Mouse (Mus musculus) liver, embryonic 11.5 days (tissue): ENCODE results near the gene Hmcn2. TPM values are rescaled to one million over a fixed set of nuclear protein-coding genes. Genes with fewer than 3 reads are reported as not detected.

Experiments used
- ATAC-seq: fragments of 200-750 bp; cut with Nextera tagmentation; replicated peaks from 2 replicates; pipeline ENCODE4 v1.8.0; 2017; ENCODE audit warnings: moderate number of reproducible peaks, mild to moderate bottlenecking, moderate TSS enrichment, moderate library complexity; ENCODE audit not compliant: low FRiP score
- DNase-seq: peaks from one replicate; pipeline ENCODE4 v3.0.0-alpha.2; 2017; ENCODE audit warnings: low spot score
- H3K27ac ChIP-seq: fragments of 300-500 bp; sonication (generic); 2 replicates; pipeline ENCODE4 v1.5.1; 2014; ENCODE audit warnings: mild to moderate bottlenecking, low read depth, low read length, control low read depth
- H3K27me3 ChIP-seq: fragments of 300-500 bp; sonication (generic); replicated peaks from 2 replicates; pipeline ENCODE4 v1.6.1; 2014; ENCODE audit warnings: low read length, mixed read lengths; ENCODE audit not compliant: control insufficient read depth, insufficient read depth
- H3K36me3 ChIP-seq: fragments of 300-500 bp; sonication (generic); 2 replicates; pipeline ENCODE4 v1.6.1; 2014; ENCODE audit warnings: mild to moderate bottlenecking, low read length, moderate library complexity, mixed read lengths; ENCODE audit not compliant: control insufficient read depth, insufficient read depth
- H3K4me1 ChIP-seq: fragments of 300-500 bp; sonication (generic); replicated peaks from 2 replicates; pipeline ENCODE4 v1.6.1; 2014; ENCODE audit warnings: low read length, mixed read lengths; ENCODE audit not compliant: control insufficient read depth, insufficient read depth
- H3K4me2 ChIP-seq: fragments of 300-500 bp; sonication (generic); 2 replicates; pipeline ENCODE4 v1.6.1; 2014; ENCODE audit warnings: mild to moderate bottlenecking, control low read depth, moderate library complexity
- H3K4me3 ChIP-seq: fragments of 300-500 bp; sonication (generic); 2 replicates; pipeline ENCODE4 v1.5.1; 2014; ENCODE audit warnings: low read depth, low read length, control low read depth
- H3K9ac ChIP-seq: fragments of 300-500 bp; sonication (generic); 2 replicates; pipeline ENCODE4 v1.6.1; 2014; ENCODE audit warnings: low read depth, low read length, control low read depth
- H3K9me3 ChIP-seq: fragments of 300-500 bp; sonication (generic); 2 replicates; pipeline ENCODE4 v1.6.1; 2016; ENCODE audit warnings: low read length, inconsistent platforms, mixed read lengths; ENCODE audit not compliant: control insufficient read depth
- WGBS: fragments of 180-500 bp; shearing (Covaris S2); extraction: QIAGEN DNeasy Blood & Tissue Kit; methylation state at CpG from one replicate; pipeline ENCODE4 v1.1.7; 2014; 5-methylcytosine and 5-hydroxymethylcytosine counted together
- polyA plus RNA-seq: library from polyadenylated mRNA; unstranded; fragments of >200 nt; fragmentation: Nextera tagmentation; extraction: Ambion mirVana; gene quantifications from 2 replicates; pipeline ENCODE4 v1.2.1, GENCODE M21; 2014

Hmcn2 gene
- polyA plus RNA-seq, 1 experiment from 2014 or later, result 0.10 TPM

- DNase-seq (no peak), ATAC-seq (no peak)
- Histone ChIP-seq H3K27ac (no peak overlapping the region), H3K36me3 (no peaks in the 10 kb centered on the region), H3K4me2 (no peak overlapping the region), H3K27me3 (no peaks in the 10 kb centered on the region), H3K9ac (no peak overlapping the region), H3K4me1 (no peaks in the 10 kb centered on the region), H3K4me3 (no peak overlapping the region), H3K9me3 (no peaks in the 10 kb centered on the region)
- 64% methylated on average over 5 of the region's 5 CpGs for WGBS
Observed at GRCm38 (mm10) chr2:31356771-31357170, 42.6 kb downstream of the Hmcn2 start.

DNA sequence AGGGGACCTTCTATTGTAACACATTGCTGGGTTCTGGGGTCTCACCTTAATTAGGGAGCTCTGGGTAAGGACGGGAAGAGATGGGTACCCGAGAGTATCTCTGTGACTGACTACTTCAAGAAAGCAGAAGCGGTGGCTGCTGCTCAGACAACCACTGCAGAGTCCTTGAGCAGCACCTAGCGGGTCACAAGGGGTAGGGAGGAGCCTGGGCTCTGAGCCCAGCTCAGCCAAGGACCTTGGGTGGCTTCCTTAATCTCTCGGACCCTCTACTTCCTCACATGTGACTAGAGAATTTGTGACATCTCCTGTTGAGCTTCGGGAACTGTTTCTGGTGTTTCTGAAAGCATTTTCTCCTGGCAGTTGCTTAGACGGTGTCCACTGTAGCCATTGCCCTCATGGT, 45.1 kb downstream of the Hmcn2 start:
- Histone ChIP-seq H3K4me2 (no peak overlapping the region), H3K9ac (no peak overlapping the region), H3K27me3 (no peaks in the 10 kb centered on the region), H3K9me3 (no peaks in the 10 kb centered on the region), H3K4me3 (no peak overlapping the region), H3K36me3 (no peaks in the 10 kb centered on the region), H3K4me1 (no peaks in the 10 kb centered on the region), H3K27ac (no peak overlapping the region)
- whole genome bisulfite sequencing, result 59% methylated on average over 7 of the region's 7 CpGs
- DNase-seq (no peak), ATAC-seq (no peak)

DNA sequence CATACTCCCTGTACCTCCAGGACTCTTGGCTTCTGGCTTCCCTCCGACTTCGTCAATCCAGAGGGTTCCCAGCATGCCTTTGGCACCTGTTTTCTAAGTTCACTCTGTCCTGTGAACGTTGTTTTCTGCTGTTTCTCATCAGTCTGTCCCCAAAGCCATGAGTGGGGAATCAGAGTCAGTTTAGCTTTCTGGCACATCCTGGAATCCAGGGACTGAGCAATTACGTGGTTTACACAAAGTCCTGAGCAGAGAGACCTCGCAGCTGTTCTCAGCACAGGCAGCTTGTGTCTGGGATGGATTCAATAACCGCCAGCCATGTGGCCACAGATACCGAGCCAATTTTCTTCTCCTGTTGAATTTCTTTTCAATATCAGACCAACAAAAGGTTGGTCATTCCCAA, 53.0 kb downstream of the Hmcn2 start:
- no peaks in the 10 kb centered on the region for H3K4me1 ChIP-seq

GRCm38 (mm10) chr2:31371396-31371795, 57.2 kb downstream of the Hmcn2 start:
- DNase-seq (no peak), ATAC-seq (no peak)
- WGBS, result 81% methylated on average over 9 of the region's 9 CpGs
- H3K36me3 ChIP-seq, result no peaks in the 10 kb centered on the region
- no peak overlapping the region for H3K4me3 ChIP-seq
- no peak overlapping the region for H3K4me2 ChIP-seq
- 0 out of 2 replicates have a peak, but pooled peaks cover 4% of the 10 kb centered on the region for H3K9me3 ChIP-seq
- no peaks in the 10 kb centered on the region; the same call in 1 of the 2 replicates for H3K27me3 ChIP-seq
- H3K27ac ChIP-seq, result no peak overlapping the region
- H3K4me1 ChIP-seq, result no peaks in the 10 kb centered on the region
- no peak overlapping the region for H3K9ac ChIP-seq

More for the DNA sequence above, 53.0 kb downstream of the Hmcn2 start:
- no peak overlapping the region for H3K4me3 ChIP-seq
- no peak overlapping the region for H3K27ac ChIP-seq
- 0 out of 2 replicates have a peak, but pooled peaks cover 4% of the 10 kb centered on the region for H3K9me3 ChIP-seq
- H3K9ac ChIP-seq, result no peak overlapping the region
- no peaks in the 10 kb centered on the region for H3K36me3 ChIP-seq
- ATAC-seq (no peak), DNase-seq (no peak)
- no peak overlapping the region for H3K4me2 ChIP-seq
- no peaks in the 10 kb centered on the region; the same call in 1 of the 2 replicates for H3K27me3 ChIP-seq
- 71% methylated on average over 7 of the region's 7 CpGs for WGBS

DNA sequence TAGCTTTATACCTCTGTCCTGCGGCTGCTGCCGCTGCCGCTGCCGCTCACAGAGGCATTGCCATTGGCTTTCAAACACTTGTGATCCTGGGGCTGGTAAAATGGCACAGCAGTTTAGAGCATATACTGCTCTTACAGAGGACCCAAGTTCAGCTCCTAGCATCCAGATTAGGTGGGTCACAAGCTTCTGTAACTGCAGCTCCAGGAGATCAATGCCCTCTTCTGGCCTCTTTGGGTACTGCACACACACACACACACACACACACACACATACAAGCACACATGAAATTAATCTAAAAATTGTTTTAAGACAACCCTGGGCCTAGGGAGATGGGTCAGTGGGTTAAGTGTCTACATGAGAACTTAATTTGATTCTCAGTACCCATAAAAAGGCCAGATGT, 58.0 kb downstream of the Hmcn2 start:
- H3K4me1 ChIP-seq, result no peaks in the 10 kb centered on the region
- no peaks in the 10 kb centered on the region; the same call in 1 of the 2 replicates for H3K27me3 ChIP-seq
- H3K36me3 ChIP-seq, result no peaks in the 10 kb centered on the region
- no peak overlapping the region for H3K4me2 ChIP-seq
- no peak overlapping the region for H3K9ac ChIP-seq
- 92% methylated on average over 4 of the region's 4 CpGs for WGBS
- ATAC-seq (no peak), DNase-seq (no peak)
- 0 out of 2 replicates have a peak, but pooled peaks cover 4% of the 10 kb centered on the region for H3K9me3 ChIP-seq
- H3K4me3 ChIP-seq, result no peak overlapping the region
- H3K27ac ChIP-seq, result no peak overlapping the region

DNA sequence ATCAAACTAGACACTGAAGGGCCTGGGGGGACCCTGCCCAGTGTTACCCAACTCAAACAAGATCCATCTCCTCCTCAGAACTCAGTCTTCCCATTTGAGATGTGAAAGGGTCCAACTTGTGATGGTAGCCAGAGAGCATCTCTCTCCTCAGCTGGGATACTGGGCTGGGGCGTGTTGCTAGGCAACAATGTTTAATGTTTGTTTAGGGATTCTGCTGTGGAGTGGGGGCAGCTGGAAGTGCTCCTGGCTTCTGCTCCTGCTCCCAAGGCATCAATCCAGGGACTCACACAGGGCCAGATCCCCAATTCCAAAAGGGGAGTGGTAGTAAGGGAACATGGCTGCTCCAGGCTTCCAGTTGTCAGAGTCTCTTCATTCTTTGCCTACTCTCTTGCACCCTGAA, 60.2 kb downstream of the Hmcn2 start:
- no peaks in the 10 kb centered on the region for H3K36me3 ChIP-seq
- no peak for ATAC-seq
- no peak overlapping the region for H3K4me2 ChIP-seq
- DNase-seq, result no peak
- 0 out of 2 replicates have a peak, but pooled peaks cover 4% of the 10 kb centered on the region for H3K9me3 ChIP-seq
- no peaks in the 10 kb centered on the region for H3K27me3 ChIP-seq
- WGBS, result 52% methylated on average over 1 of the region's 1 CpGs
- H3K27ac ChIP-seq, result no peak overlapping the region
- H3K9ac ChIP-seq, result no peak overlapping the region
- H3K4me1 ChIP-seq, result no peaks in the 10 kb centered on the region
- no peak overlapping the region for H3K4me3 ChIP-seq

GRCm38 (mm10) chr2:31376057-31376456, 61.8 kb downstream of the Hmcn2 start:
- Histone ChIP-seq H3K27me3 (no peaks in the 10 kb centered on the region), H3K4me2 (no peak overlapping the region), H3K9ac (no peak overlapping the region), H3K36me3 (no peaks in the 10 kb centered on the region), H3K27ac (no peak overlapping the region), H3K4me1 (no peaks in the 10 kb centered on the region), H3K9me3 (0 out of 2 replicates have a peak, but pooled peaks cover 4% of the 10 kb centered on the region), H3K4me3 (no peak overlapping the region)
- DNase-seq (no peak), ATAC-seq (no peak)
- 54% methylated on average over 3 of the region's 3 CpGs for WGBS

DNA sequence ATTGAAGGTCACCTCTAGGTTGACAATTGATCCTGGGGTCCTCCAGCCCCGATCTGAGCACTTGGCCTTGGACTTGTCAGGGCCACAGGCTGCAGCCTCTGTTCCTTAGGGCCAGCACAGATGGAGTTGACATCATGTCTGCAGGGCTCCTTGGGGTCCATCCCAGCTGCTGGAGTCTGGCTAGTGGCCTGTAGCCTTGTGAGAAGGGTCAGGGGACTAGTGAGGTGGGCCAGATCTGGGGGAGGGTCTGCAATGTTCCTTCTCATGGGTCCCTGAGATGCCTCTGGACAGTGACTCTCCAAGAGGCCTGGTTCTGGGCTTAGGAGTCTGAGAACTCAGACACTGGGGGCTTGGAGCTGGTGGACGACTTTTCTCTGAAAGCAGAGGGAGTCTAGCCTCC, 63.3 kb downstream of the Hmcn2 start:
- DNase-seq (no peak), ATAC-seq (no peak)
- H3K27ac ChIP-seq, result no peak overlapping the region
- no peak overlapping the region for H3K4me2 ChIP-seq
- no peak overlapping the region for H3K4me3 ChIP-seq
- 53% methylated on average over 2 of the region's 2 CpGs for WGBS
- no peaks in the 10 kb centered on the region for H3K27me3 ChIP-seq
- no peaks in the 10 kb centered on the region for H3K36me3 ChIP-seq
- H3K9me3 ChIP-seq, result no peaks in the 10 kb centered on the region
- H3K9ac ChIP-seq, result no peak overlapping the region
- H3K4me1 ChIP-seq, result no peaks in the 10 kb centered on the region

- H3K4me2 ChIP-seq, result no peak overlapping the region
- H3K36me3 ChIP-seq, result no peaks in the 10 kb centered on the region
- H3K27ac ChIP-seq, result no peak overlapping the region
- ATAC-seq (no peak), DNase-seq (no peak)
- WGBS, result 52% methylated on average over 4 of the region's 4 CpGs
- no peaks in the 10 kb centered on the region for H3K4me1 ChIP-seq
- H3K9ac ChIP-seq, result no peak overlapping the region
- no peaks in the 10 kb centered on the region; the same call in 1 of the 2 replicates for H3K27me3 ChIP-seq
- no peak overlapping the region for H3K4me3 ChIP-seq
- no peaks in the 10 kb centered on the region for H3K9me3 ChIP-seq
Observed at GRCm38 (mm10) chr2:31381292-31381846, 67.2 kb downstream of the Hmcn2 start.
